Mouse (Mus musculus): ENCODE results near the gene Krtap26-1.

Gene Krtap26-1

DNA sequence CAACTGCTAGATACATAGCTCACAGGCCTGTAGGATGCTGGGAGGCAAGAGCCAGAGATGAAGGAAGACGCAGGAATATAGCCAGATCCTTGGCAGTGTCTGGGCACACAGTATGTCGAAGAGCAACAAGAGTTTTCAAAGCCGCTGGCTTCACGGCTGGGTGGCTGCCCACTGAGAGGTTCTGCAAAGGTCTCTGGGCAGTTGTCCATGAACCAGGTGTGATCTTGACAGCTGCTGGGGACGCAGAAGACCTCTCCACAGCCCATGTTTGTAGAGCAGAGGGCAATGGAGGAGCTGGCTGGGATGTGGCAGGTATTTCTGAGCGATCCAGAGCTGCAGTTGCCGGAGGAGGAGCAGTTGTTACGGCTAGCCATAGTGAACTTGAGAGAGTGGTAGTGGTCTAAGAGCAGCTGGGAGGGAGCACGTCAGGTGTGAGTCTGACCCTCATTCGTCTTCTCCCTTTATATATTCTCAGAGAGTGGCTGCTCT lies at the start of gene Krtap26-1:
Gene Krtap26-1 (minus strand): TSS at position 439 of the 489 bp plus-strand sequence.
- no peak for DNase-seq

DNA sequence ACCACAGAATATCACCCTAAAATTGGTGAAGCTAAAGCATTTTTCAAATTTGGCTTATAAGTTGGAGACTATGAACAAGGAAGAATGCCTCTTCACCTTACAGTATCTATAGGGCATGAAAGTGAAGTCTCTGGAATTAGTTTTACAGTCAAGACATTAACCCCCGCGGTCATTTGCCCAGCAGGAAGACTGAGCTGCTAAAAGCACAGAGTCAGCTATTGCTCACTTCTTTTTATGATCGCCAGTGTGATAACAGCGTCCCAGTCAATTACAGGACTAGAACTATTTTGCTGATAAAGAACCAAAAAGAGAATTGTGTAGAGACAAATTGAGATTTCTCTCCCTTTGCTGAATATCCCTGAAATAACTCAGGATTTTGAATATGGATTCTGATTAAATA lies 48.7 kb upstream of the Krtap26-1 start:
- no peak for DNase-seq

DNA sequence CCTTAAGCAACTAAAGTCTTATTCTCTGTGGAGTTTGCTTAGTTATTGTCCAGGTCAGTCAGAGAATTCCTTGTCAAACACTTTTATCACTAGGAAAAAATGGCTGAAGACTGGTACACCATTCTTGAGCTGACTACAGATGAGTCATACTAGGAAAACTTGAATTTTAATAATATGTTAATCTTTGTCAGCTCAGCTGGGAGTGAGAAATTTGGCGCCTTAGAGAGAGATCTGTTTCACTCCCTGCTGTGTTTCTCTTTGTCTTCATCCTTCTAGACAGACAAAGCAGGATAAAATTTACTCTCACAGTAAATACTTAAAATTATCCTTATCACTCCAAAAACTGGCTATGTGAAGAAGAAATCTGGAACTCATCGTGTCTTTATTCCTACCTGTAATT lies 33.7 kb upstream of the Krtap26-1 start:
- DNase-seq: no peak

DNA sequence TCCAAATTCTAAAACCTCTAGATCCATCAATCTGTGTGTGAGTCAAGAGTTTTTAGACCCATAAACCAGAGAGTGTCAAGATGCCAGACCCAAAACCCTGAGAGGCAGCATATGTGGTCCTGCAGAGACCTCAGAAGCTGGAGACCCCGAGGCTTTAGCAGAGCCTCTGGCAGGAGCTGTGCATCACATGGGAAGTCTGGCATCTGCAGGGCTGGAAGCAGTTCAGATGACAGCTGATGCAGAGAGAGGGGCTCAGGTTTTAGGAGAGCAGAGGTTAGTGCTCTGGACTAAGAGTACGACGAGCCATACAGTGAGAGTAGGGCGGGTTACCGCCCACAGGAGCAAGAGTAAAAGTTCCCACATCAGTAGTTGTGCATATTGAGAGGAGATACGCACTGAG lies 31.5 kb upstream of the Krtap26-1 start:
- no peak for DNase-seq

DNA sequence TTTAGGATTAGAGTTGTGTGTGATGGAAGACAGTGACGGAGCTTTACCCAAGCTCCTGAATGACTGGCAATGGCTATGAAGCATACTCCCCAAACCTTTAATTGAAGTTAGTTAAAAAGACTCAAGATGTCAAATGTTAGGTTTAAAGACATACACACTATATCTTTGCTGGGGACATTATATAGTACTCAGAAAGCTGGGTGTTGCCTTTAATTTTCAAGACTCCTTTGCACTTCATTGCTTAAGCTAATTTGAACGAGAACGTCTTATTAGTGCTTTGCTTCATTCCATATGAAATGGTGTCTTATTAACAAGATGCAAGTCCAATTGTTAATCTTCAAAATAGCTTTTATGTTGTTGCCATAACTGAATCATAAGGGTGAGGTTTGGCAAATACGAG lies 24.0 kb upstream of the Krtap26-1 start, which contains the start of gene Krtap27-1:
Gene Krtap27-1 (minus strand): TSS at position 101 of the 400 bp plus-strand sequence.
- no peak for DNase-seq

DNA sequence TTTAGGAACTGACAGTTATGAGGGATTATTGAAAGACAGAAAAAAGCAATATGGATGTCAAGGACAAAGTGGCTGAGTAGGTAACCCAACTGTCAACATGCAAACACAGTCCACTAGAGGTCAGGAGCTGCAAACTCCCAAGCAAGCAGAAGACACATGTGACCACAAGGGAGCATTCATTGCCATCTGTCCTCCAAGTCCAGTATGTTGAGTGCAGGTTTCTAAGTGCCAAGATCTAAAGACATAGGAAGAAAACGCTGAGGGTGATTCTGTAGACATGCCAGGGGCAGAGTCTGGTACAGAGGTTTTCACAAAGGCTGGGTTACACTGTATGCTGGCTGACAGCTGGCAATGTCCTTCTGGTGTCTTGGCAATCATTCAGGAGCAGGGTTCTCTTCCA lies 9.8 kb upstream of the Krtap26-1 start:
- DNase-seq: no peak

DNA sequence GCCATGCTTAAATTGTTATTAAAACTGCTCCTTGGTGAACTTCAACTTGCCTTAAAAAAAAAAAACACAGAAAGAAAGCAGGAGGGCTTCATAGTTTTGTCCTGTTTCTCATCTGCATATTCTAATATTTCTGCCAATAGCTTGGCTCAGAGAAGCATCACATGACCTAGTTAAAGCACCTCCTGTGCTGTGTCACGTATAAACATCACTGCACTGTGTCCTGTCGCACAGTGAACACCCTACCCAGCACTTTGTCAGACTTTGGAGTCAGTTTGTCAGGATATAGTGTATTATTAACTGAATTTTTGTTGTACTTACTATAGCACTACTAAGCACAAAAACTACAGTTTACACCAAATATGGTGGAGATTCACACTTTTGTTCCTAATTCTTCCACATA lies 4.4 kb upstream of the Krtap26-1 start:
- no peak for DNase-seq

DNA sequence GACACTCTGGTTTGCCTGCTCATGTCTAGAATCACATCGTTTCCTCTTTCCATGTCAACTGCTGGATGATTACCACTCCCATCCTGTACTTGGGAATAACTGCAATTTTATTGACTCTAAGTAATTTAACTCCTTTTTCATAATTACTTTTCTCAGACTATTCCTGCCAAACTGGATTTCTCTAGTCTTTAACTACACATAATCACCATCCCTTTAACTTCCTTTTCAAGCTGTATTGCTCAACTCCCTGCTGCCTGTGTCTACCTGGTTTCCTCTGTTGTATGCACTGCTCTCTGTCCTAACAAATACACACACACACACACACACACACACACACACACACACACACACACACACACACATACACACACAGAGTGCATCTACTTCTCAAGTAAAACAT lies 3.5 kb upstream of the Krtap26-1 start:
- DNase-seq: no peak

DNA sequence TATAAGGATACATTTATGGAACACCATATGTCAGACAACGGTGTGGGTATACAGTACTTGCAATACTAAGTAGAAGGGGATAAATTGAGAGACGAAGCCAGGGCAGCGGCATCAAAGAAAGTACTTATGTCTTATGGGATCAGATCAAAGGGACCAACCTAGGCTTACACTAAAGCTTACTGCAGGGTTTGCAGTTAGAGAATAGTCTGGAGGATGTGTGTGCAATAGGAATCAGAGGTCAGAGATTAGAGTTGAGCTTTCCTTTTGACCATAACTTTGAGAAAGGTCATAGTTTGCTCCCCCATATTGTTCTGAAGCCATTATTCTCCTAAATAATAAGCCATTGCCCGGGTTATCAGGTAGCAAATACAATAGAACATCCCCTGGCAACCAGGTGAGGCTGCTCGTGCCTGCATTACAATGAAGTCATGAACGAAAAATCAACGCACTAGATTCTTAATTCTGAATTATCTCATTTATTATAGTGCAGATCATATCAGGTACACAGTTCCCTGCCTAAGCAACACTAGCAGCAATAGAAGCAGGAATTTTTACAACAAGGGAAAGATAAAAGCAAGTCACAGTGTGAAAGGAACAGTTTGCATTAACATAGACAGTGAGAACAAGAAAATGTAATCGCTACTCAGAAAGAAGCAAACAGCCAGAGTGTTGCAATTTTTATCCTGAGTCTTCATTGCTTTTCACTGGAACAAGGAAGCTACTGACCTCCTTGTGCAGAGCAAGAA lies 1.1 kb downstream of the Krtap26-1 start:
- no peak for DNase-seq

DNA sequence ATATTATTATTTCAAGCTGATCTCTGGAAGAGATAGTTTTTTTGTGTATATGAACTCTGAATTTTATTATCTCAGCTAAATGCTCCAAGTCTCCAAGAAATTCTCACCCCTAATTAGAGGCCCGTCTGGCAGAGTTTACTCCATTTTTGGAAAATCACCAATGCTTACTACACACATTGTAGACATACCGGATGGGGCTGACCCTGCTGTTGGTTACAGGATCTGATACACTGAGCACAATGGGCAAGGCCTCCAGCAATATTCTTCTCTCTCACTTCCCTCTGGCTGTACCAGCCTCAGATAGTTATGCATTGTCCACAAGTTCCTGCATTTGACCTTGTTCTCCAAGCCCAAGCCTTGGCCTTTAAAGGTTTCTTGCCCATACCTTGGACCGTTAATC lies 7.5 kb downstream of the Krtap26-1 start:
- no peak for DNase-seq

DNA sequence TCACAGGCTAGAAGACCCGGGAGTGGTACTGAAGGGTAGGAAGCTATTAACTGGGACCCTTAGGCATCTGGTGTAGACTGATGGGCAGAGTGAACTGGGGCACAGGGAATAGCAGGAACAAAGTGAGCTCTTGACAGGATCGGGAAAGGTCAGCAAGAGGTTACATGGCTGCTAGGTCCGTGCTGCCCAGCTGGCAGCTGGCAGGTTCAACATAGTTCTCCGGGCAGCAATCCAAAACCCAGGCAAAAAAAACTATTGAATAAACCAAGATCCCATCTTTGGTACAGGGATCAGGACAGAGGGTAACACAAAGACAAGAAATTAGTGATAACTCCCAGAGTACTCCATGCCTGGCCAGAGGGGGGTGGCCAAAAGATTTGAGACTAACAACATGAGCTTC lies 12.5 kb downstream of the Krtap26-1 start:
- no peak for DNase-seq

DNA sequence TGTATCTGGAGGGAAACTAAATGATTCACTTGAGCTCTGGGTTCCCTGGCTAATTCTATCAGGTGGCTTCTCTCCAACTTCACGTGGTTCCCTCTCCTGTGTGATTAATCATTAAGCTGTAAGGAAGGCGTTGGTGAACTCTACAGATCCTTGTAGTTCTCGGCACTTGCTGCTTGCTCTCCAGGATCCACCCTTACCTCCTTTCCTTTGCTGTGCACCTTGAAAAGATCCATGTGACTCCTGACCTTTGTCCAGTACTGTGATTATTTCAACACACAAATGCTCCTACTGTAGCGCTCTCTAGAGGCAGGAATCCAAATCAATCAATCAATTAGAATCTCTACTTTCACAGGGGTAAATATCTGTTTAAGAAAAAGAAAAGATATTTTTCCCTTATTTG lies 16.1 kb downstream of the Krtap26-1 start:
- no peak for DNase-seq

DNA sequence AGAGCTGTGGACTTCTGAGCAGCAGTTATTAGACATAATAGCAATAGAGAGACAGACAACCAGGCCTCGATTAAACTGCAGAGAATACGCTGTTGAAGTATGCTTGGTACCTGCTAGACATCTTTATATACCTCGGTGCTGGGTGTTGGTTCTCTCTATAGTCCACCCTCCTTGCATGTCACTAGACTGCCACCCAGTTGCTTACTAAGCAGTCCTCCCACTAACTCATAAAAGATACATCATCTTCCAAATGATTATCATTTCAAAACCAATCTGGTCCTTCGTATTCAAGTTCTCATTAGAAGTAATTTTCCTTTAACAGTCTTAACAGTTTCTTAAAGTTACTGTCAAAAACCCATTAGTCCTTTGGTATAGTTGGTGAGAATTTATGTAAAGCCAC lies 20.0 kb downstream of the Krtap26-1 start, which contains the start of gene 2310079G19Rik:
Gene 2310079G19Rik (minus strand): TSS at position 101 of the 400 bp plus-strand sequence.
- DNase-seq: no peak

DNA sequence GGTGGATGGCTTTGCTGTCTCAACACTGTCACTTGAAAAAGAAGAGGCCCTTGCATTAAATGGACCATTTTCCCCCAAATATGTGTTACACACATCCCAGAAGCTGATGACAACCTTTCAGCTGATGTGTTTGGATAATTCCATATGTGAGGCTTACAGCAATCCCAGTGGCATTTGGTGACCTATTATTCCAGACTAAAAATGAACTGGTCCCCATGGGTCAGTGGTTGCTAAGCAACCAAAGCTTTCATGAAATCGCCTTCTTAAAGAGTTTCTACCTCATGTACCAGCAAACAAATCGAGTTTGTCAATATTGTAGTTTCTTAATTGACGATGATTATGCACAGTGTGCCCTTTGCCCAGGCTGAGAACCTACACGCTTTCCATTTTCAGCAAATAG lies 34.9 kb downstream of the Krtap26-1 start:
- no peak for DNase-seq

DNA sequence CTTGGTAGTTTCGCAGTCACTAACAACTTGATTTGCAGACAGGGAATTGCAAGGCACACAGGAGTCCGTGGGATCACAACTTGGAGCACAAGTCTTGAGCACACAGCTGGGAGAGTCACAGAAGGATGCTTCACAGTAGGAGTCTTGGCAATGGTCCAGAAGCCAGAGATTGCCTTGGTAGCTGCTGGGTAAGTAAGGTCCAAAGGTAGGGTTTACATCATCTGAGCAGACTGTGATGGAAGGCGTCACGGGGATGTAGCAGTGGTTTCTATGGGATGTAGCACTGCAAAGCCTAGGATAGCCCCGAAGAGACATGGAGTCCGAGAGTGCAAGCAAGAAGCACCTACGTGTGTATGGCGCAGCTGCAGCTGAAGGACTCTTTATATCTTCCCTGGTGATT lies 35.7 kb downstream of the Krtap26-1 start, which contains the start of gene Krtap24-1:
Gene Krtap24-1 (minus strand): TSS at position 358 of the 400 bp plus-strand sequence.
- DNase-seq: no peak

DNA sequence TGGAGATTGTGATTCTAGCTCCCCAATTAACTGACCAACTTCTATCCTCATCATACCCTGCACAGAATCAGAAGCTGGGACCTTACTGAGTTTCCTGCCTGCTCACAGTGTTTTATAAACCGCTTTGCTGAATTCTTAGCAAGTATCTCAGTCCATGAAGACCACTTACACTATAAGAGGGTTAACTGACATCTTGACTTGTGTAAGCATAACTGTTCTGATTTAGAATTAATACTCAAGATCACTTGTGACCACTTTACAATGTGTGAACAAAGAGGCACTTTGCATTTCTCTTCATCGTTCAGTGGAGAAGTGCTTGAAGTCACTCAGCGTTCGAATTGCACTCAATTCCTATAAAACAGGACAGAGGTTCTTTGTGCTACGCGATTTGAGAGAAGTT lies 43.0 kb downstream of the Krtap26-1 start:
- DNase-seq: no peak

DNA sequence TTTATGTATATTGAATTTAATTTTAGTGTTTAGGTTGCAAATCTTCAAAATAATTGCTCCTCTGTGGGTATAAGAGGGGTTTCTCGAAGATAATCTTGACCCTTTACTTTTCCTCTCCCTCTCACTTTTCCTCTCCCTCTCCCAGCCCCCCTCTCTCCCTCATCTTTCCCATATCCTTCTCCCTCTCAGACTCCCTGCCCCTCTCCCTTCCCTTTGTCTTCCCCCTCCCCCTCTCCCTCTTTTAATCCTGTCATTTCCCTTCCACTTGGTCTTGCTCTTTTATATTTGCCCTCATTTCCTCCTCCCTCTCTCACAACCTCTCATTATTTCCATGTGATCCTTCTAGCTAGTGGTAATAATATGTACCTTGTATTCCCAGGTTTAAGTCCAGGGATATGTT lies 45.1 kb downstream of the Krtap26-1 start:
- DNase-seq: no peak

DNA sequence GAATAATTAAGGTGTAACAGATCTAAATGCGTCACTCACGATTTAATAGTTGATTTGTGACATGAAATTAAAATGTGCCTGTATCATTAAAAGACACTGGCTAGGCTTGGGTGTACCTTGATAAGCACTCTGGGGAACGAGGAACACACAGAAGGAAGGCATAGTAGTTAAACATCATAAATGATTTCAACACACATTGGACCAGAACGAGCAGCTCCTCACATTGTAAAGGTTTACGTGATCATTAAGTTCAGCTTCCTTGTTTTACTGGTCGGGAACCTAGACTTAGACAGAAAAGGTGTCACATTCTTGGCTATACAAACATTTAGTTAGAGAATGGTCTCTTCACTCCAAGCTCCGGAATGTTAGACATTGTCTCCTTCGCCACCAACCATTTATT lies 47.3 kb downstream of the Krtap26-1 start:
- no peak for DNase-seq

DNA sequence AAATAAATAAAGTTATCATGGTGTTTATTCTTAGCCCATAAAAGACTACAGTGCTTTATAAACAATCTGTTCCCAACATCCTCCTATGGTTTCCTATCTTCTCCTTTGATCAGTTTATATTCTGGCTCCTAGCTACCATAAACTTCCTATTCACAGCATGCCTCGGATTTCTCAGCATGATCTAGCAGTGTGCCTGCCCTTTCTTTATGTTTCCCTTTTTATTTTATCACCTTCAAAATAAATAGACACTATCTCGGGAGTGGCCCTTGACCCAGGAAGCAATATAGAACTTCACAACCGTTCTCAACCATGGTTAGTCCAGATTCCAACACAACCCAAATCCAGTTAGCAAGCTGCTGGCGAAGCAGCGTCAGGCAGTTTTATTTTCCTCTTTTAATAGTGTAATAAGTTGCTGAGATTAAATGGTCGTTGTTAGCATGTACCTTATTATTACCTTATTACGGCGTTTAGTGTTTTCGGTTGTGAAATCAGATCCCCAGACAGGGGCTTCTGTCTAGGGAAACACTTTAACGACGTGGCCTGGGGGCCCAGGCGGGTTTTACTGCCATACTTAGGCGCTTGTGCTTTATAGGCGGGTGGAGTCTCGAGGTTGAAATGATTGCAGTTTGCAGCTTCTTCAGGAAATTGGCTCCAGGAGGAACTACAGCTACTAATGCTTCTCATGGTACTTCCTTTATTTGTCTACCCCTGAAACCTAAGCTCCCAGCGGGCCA lies 47.9 kb downstream of the Krtap26-1 start:
- DNase-seq: no peak
